Mouse (Mus musculus) liver, postnatal 0 days (tissue): Measurements from ENCODE around the gene Gm30191. TPM values are rescaled to one million over a fixed set of nuclear protein-coding genes. Genes with fewer than 3 reads are reported as not detected.
A peak's percentile ranks its signal among the peaks of the same experiment; 100 is the strongest.
"Not testable (repeated sequence)": the region's sequence is repeated elsewhere in the genome, so short reads cannot be mapped to it uniquely, and the experiment has no call there.

Experiments
- ATAC-seq: fragments of 200-750 bp; cut with Nextera tagmentation; 2 replicates; pipeline ENCODE4 v1.8.0; 2017; ENCODE audit warnings: mild to moderate bottlenecking, moderate library complexity
- DNase-seq: peaks from one replicate; pipeline ENCODE4 v3.0.0-alpha.2; 2016
- H3K27ac ChIP-seq: fragments of 300-500 bp; sonication (generic); 2 replicates; pipeline ENCODE4 v1.5.1; 2014; ENCODE audit warnings: antibody characterized with exemption, moderate library complexity, mild to moderate bottlenecking, low read depth
- H3K27me3 ChIP-seq: fragments of 300-500 bp; sonication (generic); 2 replicates; pipeline ENCODE4 v1.6.1; 2014; ENCODE audit warnings: low read length, control low read depth, mixed read lengths; ENCODE audit not compliant: insufficient read depth
- H3K36me3 ChIP-seq: fragments of 300-500 bp; sonication (generic); replicated peaks from 2 replicates; pipeline ENCODE4 v1.6.1; 2014; ENCODE audit warnings: mild to moderate bottlenecking, control low read depth, low read length, moderate library complexity, mixed read lengths; ENCODE audit not compliant: insufficient read depth
- H3K4me1 ChIP-seq: fragments of 300-500 bp; sonication (generic); 2 replicates; pipeline ENCODE4 v1.6.1; 2014; ENCODE audit warnings: antibody characterized with exemption, mild to moderate bottlenecking, control low read depth; ENCODE audit not compliant: insufficient read depth
- H3K4me2 ChIP-seq: fragments of 300-500 bp; sonication (generic); 2 replicates; pipeline ENCODE4 v1.6.1; 2014; ENCODE audit warnings: low read depth, mild to moderate bottlenecking, low read length, moderate library complexity, mixed read lengths
- H3K4me3 ChIP-seq: fragments of 300-500 bp; sonication (generic); 2 replicates; pipeline ENCODE4 v1.5.1; 2014; ENCODE audit warnings: low read depth, low read length
- H3K9ac ChIP-seq: fragments of 300-500 bp; sonication (generic); replicated peaks from 2 replicates; pipeline ENCODE4 v1.6.1; 2014; ENCODE audit warnings: mild to moderate bottlenecking, moderate library complexity
- H3K9me3 ChIP-seq: fragments of 300-500 bp; sonication (generic); 2 replicates; pipeline ENCODE4 v1.6.1; 2016; ENCODE audit warnings: mild to moderate bottlenecking, control low read depth, low read length, mixed read lengths
- CTCF ChIP-seq: sonication (generic); IDR thresholded peaks from 2 replicates; pipeline ENCODE4 v1.5.1; 2016; ENCODE audit warnings: antibody characterized with exemption, low read depth
- EP300 ChIP-seq: IDR thresholded peaks from 2 replicates; pipeline ENCODE4 v1.6.1; 2016; ENCODE audit warnings: antibody characterized with exemption, low read depth, mild to moderate bottlenecking
- WGBS: fragments of 180-500 bp; shearing (Covaris S2); extraction: QIAGEN DNeasy Blood & Tissue Kit; methylation state at CpG from one replicate; pipeline ENCODE4 v1.1.7; 2014; ENCODE audit not compliant: insufficient replicate concordance; 5-methylcytosine and 5-hydroxymethylcytosine counted together
- polyA plus RNA-seq: library from polyadenylated mRNA; unstranded; fragments of >200 nt; fragmentation: Nextera tagmentation; extraction: Ambion mirVana; gene quantifications from 2 replicates; pipeline ENCODE4 v1.2.1, GENCODE M21; 2015

Gm30191 gene
- polyA plus RNA-seq, 1 experiment from 2014 or later: not detected

DNA sequence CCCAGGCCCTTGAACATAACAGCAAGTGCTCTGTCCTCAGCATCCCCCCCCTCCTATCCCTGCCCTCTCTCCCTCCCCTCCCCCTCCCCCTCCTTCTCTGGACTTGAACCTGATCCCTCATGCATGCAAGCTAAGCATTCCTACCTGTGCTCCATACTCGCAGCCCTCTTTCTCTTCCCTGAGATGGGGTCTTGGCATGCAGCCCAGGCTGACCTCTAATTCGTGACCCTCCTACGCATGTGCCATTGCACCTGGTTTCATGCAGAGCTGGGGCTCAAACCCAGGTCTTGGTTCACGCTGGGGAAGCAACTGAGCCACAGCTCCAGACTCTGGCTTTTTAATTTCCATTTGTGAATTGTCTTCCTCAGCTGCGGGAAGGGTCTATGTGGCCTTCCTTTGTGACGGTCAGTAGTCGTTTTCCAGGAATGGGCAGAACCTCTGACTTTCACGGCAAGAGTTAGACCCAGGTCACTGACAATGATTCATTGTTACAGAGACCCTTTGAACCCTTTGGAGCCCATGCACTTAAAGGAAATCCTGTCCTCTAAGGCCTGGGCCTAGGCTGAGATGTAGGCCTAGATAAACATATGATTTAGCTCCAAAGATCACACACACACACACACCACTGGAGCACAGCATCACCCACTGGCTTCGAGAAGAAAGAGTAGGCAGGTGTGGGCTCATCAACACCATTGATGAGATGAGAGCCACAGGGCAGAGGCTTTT is 19.3 kb downstream of the Gm30191 start:
- H3K36me3 ChIP-seq: no peaks in the 10 kb centered on the region
- H3K9me3 ChIP-seq: no peaks in the 10 kb centered on the region
- no peak overlapping the region for H3K4me3 ChIP-seq
- H3K9ac ChIP-seq: no peak overlapping the region
- TF ChIP-seq CTCF: no peak
- TF ChIP-seq EP300: no peak
- DNase-seq: no peak
- H3K4me1 ChIP-seq: no peaks in the 10 kb centered on the region
- no peak overlapping the region for H3K27ac ChIP-seq
- H3K4me2 ChIP-seq: no peak overlapping the region
- H3K27me3 ChIP-seq: no peaks in the 10 kb centered on the region
- ATAC-seq: no peak
- 69% methylated on average over 9 of the region's 9 CpGs for WGBS

DNA sequence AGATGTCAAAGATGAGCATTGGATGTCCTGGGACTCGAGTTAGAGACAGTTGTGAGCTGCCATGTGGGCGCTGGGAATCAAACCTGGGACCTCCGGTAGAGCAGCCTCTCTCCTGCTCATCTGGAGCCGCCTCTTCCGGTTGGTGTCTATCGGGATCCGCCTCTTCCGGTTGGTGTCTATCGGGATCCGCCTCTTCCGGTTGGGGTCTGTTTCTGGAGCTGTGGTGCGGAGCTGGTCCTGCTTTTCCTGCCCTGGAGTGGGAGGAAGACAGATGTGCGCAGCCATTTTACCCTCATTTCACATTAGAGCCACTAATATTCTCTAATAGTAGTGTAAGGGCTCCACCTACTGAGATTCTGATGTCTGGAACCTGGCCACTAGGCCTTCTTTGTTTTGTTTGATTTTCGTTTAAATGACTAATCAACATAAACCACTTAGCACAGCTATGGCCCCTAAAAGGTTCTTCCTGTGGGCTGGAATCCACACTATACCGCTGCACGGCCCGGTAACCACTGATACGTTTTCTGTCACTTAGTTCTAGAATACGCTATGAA is 21.4 kb downstream of the Gm30191 start:
- Histone ChIP-seq H3K27ac (no peak overlapping the region), H3K4me3 (no peak overlapping the region), H3K36me3 (no peaks in the 10 kb centered on the region), H3K9me3 (no peaks in the 10 kb centered on the region), H3K27me3 (no peaks in the 10 kb centered on the region), H3K4me2 (no peak overlapping the region), H3K4me1 (peaks cover 6% of the 10 kb centered on the region), H3K9ac (no peak overlapping the region)
- 72% methylated on average over 19 of the region's 19 CpGs for WGBS
- no peak for ATAC-seq
- DNase-seq: no peak
- TF ChIP-seq CTCF (no peak), EP300 (no peak)

DNA sequence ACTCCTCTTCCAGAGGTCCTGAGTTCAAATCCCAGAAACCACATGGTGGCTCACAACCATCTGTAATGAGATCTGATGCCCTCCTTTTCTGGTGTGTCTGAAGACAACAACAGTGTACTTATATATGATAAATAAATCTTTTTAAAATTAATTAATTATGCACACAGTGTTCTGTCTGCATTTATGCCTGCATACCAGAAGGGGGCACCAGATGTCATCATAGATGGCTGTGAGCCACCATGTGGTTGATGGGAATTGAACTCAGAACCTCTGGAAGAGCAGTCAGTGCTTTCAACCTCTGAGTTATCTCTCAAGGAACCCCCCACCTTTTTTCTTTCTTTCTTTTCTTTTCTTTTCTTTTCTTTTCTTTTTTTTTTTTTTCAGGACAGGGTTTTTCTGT is 22.9 kb downstream of the Gm30191 start:
- ATAC-seq, H3K4me2 ChIP-seq, H3K27ac ChIP-seq, H3K9ac ChIP-seq, H3K9me3 ChIP-seq, H3K4me3 ChIP-seq, DNase-seq, H3K27me3 ChIP-seq, H3K36me3 ChIP-seq: not testable (repeated sequence)
- peak; percentile 69 for TF ChIP-seq CTCF
- H3K4me1 ChIP-seq: peaks cover 14% of the 10 kb centered on the region

DNA sequence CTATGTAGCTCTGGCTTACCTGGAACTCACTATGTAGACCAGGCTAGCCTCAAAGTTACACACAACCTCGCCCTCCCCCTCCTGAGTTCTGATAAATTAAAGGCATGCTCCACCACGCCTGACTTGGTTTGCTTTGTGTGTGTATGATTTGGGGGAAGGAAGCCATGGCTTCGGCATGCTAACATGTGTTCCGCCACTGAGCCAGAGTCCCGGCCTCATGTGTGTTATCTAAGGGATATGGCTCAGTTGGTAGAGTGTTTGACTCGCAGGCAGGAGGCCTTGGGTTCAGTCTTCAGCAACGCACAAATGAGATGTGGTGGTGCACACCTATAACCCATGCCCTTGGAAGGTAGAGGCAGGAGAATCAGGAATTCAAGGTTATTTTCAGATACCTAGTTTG is 25.2 kb downstream of the Gm30191 start:
- no peak overlapping the region for H3K4me3 ChIP-seq
- 66% methylated on average over 7 of the region's 7 CpGs for WGBS
- DNase-seq (no peak), ATAC-seq (no peak)
- peaks cover 12% of the 10 kb centered on the region for H3K36me3 ChIP-seq
- no peak overlapping the region for H3K9ac ChIP-seq
- no peak overlapping the region for H3K27ac ChIP-seq
- H3K4me2 ChIP-seq: no peak overlapping the region
- H3K4me1 ChIP-seq: peaks cover 14% of the 10 kb centered on the region
- no peaks in the 10 kb centered on the region for H3K9me3 ChIP-seq
- H3K27me3 ChIP-seq: no peaks in the 10 kb centered on the region
- TF ChIP-seq CTCF (no peak), EP300 (no peak)

DNA sequence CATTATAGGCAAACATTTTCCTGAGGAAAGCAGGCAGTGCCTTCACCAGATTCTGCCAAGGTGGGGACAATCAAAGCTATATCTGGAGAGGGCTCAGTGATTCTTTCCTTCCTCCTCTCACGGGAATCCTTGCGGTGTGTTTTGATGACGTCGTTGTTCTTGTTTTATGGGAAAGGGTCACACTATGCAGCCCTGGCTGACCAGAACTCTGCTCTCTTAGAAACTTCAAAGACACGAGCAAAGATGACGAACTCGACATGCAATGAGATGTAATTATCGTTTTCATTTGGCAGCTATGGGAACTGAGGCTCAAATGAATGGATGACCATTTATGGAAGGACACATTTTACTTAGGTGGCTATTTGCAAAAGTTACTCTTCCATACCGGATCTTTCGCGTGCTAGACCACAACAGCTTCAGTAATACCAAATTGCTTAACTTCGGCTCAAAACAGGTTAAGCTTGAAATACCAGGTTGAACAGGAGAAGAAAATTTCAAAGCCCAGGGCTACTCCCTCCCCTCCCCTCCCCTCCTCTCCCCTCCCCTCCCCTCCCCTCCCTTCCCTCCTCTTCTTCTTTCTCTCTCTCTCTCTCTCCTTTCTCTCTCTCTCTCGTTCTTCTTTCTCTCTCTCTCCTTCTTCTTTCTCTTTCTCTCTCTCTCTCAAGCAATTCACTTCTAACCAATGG is 26.1 kb downstream of the Gm30191 start:
- WGBS: 13% methylated on average over 13 of the region's 13 CpGs
- H3K9ac ChIP-seq: peak overlapping the region; percentile 48

DNA sequence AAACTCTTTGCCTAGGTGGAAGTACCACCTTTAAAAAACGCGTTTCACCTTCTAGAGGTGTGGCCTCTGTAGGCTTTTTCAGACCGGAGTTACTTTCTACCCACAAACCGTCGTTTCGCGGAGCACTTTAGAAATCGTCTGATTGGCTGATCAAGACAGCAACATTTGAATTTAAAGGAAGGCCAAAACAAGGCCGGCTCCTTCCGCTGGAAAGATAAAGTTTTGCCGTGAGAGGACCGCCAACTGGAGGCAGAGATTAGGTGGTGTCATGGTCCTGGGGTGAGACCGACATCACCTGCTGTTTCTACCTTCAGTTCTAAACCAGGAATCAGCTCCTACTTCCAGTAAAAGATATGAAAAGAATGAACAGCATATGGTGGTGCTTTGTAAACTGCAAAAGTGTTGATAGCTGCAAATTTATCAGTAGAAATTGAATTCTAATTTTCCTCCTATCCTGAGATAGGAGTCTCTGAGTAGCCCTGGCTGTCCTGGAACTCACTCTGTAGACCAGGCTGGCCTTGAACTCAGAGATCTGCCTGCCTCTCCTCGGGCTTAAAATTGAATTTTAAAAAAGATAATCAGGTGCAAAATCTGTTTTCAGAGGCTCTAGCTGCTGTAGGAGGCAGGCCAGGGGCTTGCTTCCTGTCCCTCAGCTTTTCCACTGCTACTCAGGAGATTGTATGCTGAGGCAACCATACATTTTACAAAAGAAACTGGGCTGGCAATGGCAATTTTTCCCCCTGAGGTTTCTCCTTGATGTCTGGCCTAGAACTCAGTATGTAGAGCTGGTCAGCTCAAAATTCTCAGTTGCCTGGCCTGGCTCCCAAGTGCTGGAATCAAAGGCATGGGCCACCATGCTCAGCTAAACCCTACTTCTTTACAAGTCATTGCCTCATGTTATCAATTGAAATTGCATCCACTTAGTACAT is 26.9 kb downstream of the Gm30191 start:
- DNase-seq (peak; percentile 73), ATAC-seq (peak; percentile 92)
- H3K9me3 ChIP-seq: no peaks in the 10 kb centered on the region
- H3K36me3 ChIP-seq: peaks cover 28% of the 10 kb centered on the region
- H3K4me2 ChIP-seq: peak overlapping the region; percentile 70
- peak overlapping the region; percentile 87 for H3K27ac ChIP-seq
- peak overlapping the region; percentile 40 for H3K9ac ChIP-seq
- WGBS: 4% methylated on average over 14 of the region's 14 CpGs
- TF ChIP-seq EP300: peak; percentile 90
- no peak for TF ChIP-seq CTCF
- peaks cover 14% of the 10 kb centered on the region for H3K4me1 ChIP-seq
- peak overlapping the region; percentile 40 for H3K4me3 ChIP-seq
- H3K27me3 ChIP-seq: no peaks in the 10 kb centered on the region

More for the DNA sequence above, 26.1 kb downstream of the Gm30191 start:
- peak overlapping the region; percentile 70 for H3K4me2 ChIP-seq
- TF ChIP-seq CTCF (no peak), EP300 (no peak)
- no peaks in the 10 kb centered on the region for H3K27me3 ChIP-seq
- H3K4me1 ChIP-seq: peaks cover 14% of the 10 kb centered on the region
- H3K27ac ChIP-seq: peak overlapping the region; percentile 87
- DNase-seq: no peak
- H3K9me3 ChIP-seq: no peaks in the 10 kb centered on the region
- no peak for ATAC-seq
- peaks cover 21% of the 10 kb centered on the region for H3K36me3 ChIP-seq
- peak overlapping the region; percentile 40 for H3K4me3 ChIP-seq
